Mouse (Mus musculus): ENCODE measurements around the gene Cbx4.

Cbx4 gene

GRCm38 (mm10) chr11:119084446-119085278 is 1.4 kb downstream of the Cbx4 start:
- peak; percentile 67 for DNase-seq

GRCm38 (mm10) chr11:119083724-119084445 is 2.1 kb downstream of the Cbx4 start:
- DNase-seq, result peak; percentile 70

- peak; percentile 28 for DNase-seq
Observed at GRCm38 (mm10) chr11:119082638-119083599, 3.1 kb downstream of the Cbx4 start.

- peak; percentile 45 for DNase-seq
Observed at GRCm38 (mm10) chr11:119081839-119082637, 4.0 kb downstream of the Cbx4 start.

- DNase-seq, result no peak
Observed at GRCm38 (mm10) chr11:119081148-119081838, 4.7 kb downstream of the Cbx4 start.

- DNase-seq, result no peak
Observed at GRCm38 (mm10) chr11:119080461-119081147, 5.4 kb downstream of the Cbx4 start.

- no peak for DNase-seq
Observed at GRCm38 (mm10) chr11:119079445-119079837, 6.6 kb downstream of the Cbx4 start.

GRCm38 (mm10) chr11:119078691-119079444 is 7.2 kb downstream of the Cbx4 start:
- DNase-seq, result peak; percentile 84

GRCm38 (mm10) chr11:119077755-119078154 is 8.3 kb downstream of the Cbx4 start:
- DNase-seq, result no peak

GRCm38 (mm10) chr11:119075805-119076204 is 10.2 kb downstream of the Cbx4 start:
- DNase-seq, result no peak

GRCm38 (mm10) chr11:119073876-119074433 is 12.1 kb downstream of the Cbx4 start:
- no peak for DNase-seq

- DNase-seq, result no peak
Observed at GRCm38 (mm10) chr11:119072986-119073385, 13.0 kb downstream of the Cbx4 start.

GRCm38 (mm10) chr11:119072239-119072638 is 13.8 kb downstream of the Cbx4 start:
- no peak for DNase-seq

GRCm38 (mm10) chr11:119066841-119067240 is 19.2 kb downstream of the Cbx4 start:
- no peak for DNase-seq

GRCm38 (mm10) chr11:119059256-119059655 is 26.8 kb downstream of the Cbx4 start:
- DNase-seq, result no peak

GRCm38 (mm10) chr11:119058041-119058995 is 27.7 kb downstream of the Cbx4 start:
- peak; percentile 70 for DNase-seq

GRCm38 (mm10) chr11:119057291-119057690 is 28.7 kb downstream of the Cbx4 start:
- DNase-seq, result no peak

All from kidney, postnatal 14 days (tissue).